Mouse (Mus musculus) megakaryocyte, embryonic 14.5 days (primary cell): ENCODE results near the gene Srrm4.

Experiments
- FLI1 ChIP-seq: IDR thresholded peaks from 2 replicates; pipeline ENCODE4 v1.6.1; 2012; ENCODE audit warnings: low read length, inconsistent platforms, mixed read lengths
- GATA1 ChIP-seq: IDR thresholded peaks from 3 replicates; pipeline ENCODE4 v1.6.1; 2012; ENCODE audit warnings: mixed read lengths, low read length, inconsistent platforms, borderline replicate concordance

DNA sequence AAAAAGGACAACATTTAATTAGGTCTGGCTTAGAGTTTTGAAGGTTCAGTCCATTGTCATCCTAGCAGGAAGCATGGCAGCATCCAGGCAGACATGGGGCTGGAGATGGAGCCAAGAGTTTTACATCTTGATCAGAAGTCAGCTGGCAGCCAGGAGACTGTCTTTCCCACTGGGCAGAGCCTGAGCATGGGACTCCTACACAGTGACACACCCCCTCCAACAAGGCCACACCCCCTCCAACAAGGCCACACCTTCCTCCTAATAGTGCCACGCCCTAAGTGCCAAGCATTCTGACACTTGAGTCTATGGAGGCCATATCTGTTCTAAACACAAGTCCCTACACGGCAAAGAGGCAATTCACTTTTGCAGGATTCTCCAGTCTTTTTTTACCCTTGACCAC lies 23.6 kb downstream of the Srrm4 start:
- TF ChIP-seq GATA1 (no peak), FLI1 (no peak)
